Mouse (Mus musculus): Measurements from ENCODE around the gene Trappc6a. TPM values are rescaled to one million over a fixed set of nuclear protein-coding genes. Genes with fewer than 3 reads are reported as not detected.

The Trappc6a gene
- polyA plus RNA-seq, 1 experiment from 2014 or later = 63.7 TPM

DNA sequence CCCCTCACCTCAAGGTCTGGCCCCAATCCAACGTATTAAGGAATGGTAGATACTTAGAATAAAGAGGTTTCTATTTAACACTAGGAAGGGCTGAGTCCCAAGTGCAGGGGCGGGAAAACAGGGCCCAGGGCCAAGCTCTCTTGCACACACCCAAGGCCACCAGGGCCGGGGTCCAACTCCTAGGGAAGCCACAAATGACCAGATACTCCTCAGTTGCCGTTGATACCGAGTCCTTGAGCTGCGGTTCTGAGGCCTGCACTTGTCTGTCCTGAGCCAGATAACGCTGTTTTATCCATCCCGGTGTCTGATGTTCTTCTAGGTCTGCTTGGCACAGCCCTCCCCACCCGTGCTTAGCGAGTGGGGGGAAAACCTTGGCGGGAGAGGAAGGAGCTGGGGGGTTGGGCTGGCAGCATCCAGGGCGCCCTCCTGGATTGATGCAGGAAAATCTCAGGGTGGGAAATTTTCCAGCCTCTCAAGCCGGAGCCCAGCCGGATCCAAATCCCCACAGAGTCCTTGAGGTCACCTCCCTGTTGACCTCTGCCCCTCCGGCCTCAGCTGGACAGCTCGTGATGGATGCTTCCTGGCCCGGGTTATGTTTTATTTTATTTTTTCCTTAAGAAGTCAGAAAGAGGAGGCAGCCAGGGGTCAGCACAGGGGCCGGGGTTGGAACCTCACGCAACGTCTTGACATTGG, 12.5 kb upstream of the Trappc6a start:
- peaks cover 15% of the 10 kb centered on the region for H3K27me3 ChIP-seq (ENCODE audit: control insufficient read depth, insufficient read depth, low read length)
- H3K9me3 ChIP-seq (ENCODE audit: control insufficient read depth, low read length) = no peaks in the 10 kb centered on the region
- H3K4me1 ChIP-seq (ENCODE audit: control insufficient read depth, insufficient read depth, low read length) = 0 out of 2 replicates have a peak, but pooled peaks cover 10% of the 10 kb centered on the region
- ATAC-seq (ENCODE audit: low FRiP score, low TSS enrichment) = no peak; the same call in 1 of the 2 replicates
- no peak overlapping the region for H3K4me2 ChIP-seq (replicated peaks; ENCODE audit: low read depth, low read length)
- H3K4me3 ChIP-seq (ENCODE audit: low read length) = no peak overlapping the region
- H3K27ac ChIP-seq (ENCODE audit: low read depth, low read length) = no peak overlapping the region
- WGBS = 44% methylated on average over 20 of the region's 20 CpGs
- no peak overlapping the region for H3K9ac ChIP-seq (ENCODE audit: low read depth, low read length)
- H3K36me3 ChIP-seq (ENCODE audit: control insufficient read depth, insufficient read depth, low read length) = no peaks in the 10 kb centered on the region

- H3K9ac ChIP-seq (ENCODE audit: low read depth, low read length) = no peak overlapping the region
- H3K36me3 ChIP-seq (ENCODE audit: control insufficient read depth, insufficient read depth, low read length) = no peaks in the 10 kb centered on the region
- peaks cover 10% of the 10 kb centered on the region for H3K27me3 ChIP-seq (ENCODE audit: control insufficient read depth, insufficient read depth, low read length)
- no peak overlapping the region for H3K27ac ChIP-seq (ENCODE audit: low read depth, low read length)
- 57% methylated on average over 5 of the region's 5 CpGs for WGBS
- no peak for ATAC-seq (ENCODE audit: low FRiP score, low TSS enrichment)
- H3K4me3 ChIP-seq (ENCODE audit: low read length) = no peak overlapping the region
- H3K9me3 ChIP-seq (ENCODE audit: control insufficient read depth, low read length) = no peaks in the 10 kb centered on the region
- no peak overlapping the region for H3K4me2 ChIP-seq (replicated peaks; ENCODE audit: low read depth, low read length)
- H3K4me1 ChIP-seq (ENCODE audit: control insufficient read depth, insufficient read depth, low read length) = 0 out of 2 replicates have a peak, but pooled peaks cover 10% of the 10 kb centered on the region
Observed at GRCm38 (mm10) chr7:19496214-19496555, 12.0 kb upstream of the Trappc6a start.

GRCm38 (mm10) chr7:19498326-19498725, 9.9 kb upstream of the Trappc6a start:
- Histone ChIP-seq H3K9me3 (ENCODE audit: control insufficient read depth, low read length) (no peaks in the 10 kb centered on the region), H3K36me3 (ENCODE audit: control insufficient read depth, insufficient read depth, low read length) (no peaks in the 10 kb centered on the region), H3K4me3 (ENCODE audit: low read length) (no peak overlapping the region), H3K27me3 (ENCODE audit: control insufficient read depth, insufficient read depth, low read length) (no peaks in the 10 kb centered on the region), H3K27ac (ENCODE audit: low read depth, low read length) (no peak overlapping the region), H3K9ac (ENCODE audit: low read depth, low read length) (no peak overlapping the region), H3K4me2 (replicated peaks; ENCODE audit: low read depth, low read length) (no peak overlapping the region), H3K4me1 (ENCODE audit: control insufficient read depth, insufficient read depth, low read length) (0 out of 2 replicates have a peak, but pooled peaks cover 4% of the 10 kb centered on the region)
- ATAC-seq (ENCODE audit: low FRiP score, low TSS enrichment) = no peak
- WGBS = 25% methylated on average over 4 of the region's 4 CpGs

DNA sequence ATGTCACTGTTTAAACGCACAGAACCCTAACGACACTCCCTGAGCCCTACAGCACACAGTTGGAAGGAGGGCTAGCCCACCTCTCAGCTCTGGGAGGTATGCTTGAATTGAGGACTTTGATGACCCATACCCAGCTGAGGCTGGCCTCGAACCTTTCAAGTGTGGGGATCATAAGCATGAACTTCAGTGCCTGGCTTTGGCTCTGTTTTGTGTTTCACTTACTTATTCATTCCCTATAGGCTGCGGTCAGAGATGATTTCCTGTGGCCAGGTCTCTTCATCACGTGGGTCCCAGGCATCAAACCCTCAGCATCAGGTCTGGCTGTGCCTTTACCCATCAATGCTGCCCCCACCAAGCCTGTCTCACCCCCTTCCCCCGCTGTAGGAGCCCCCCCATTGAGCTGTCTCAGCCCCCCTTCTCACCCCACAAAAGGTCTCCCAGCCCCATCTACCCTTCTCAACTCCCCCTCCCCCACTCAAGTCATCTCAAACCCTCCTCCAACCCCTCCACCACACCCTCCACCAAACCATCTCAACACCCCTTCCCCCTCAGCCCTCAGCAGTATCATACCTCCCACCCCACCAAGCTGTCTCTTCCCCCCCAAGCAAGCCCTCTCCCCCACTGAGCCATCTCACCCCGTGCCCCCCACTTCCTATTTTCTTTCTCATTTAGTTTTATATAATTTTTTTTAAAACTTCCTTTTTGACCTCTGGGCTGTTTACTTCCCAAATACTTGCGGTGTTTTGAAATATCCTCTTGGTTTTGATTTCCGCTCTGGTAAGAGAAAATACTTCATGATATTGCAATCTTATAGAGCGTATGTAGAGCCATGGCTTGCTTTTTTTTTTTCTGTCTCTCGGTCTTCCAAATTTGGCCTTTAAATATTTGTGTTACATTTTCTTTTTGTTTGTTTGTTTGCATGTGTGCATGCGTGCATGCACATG, 7.5 kb upstream of the Trappc6a start:
- 71% methylated on average over 12 of the region's 12 CpGs for WGBS
- Histone ChIP-seq H3K4me3 (ENCODE audit: low read length) (no peak overlapping the region), H3K27me3 (ENCODE audit: control insufficient read depth, insufficient read depth, low read length) (no peaks in the 10 kb centered on the region), H3K36me3 (ENCODE audit: control insufficient read depth, insufficient read depth, low read length) (no peaks in the 10 kb centered on the region), H3K27ac (ENCODE audit: low read depth, low read length) (no peak overlapping the region), H3K4me2 (replicated peaks; ENCODE audit: low read depth, low read length) (no peak overlapping the region), H3K4me1 (ENCODE audit: control insufficient read depth, insufficient read depth, low read length) (0 out of 2 replicates have a peak, but pooled peaks cover 2% of the 10 kb centered on the region), H3K9me3 (ENCODE audit: control insufficient read depth, low read length) (no peaks in the 10 kb centered on the region), H3K9ac (ENCODE audit: low read depth, low read length) (no peak overlapping the region)
- ATAC-seq (ENCODE audit: low FRiP score, low TSS enrichment) = no peak

- no peak overlapping the region for H3K9ac ChIP-seq (ENCODE audit: low read depth, low read length)
- H3K4me1 ChIP-seq (ENCODE audit: control insufficient read depth, insufficient read depth, low read length) = no peaks in the 10 kb centered on the region
- WGBS = 84% methylated on average over 4 of the region's 4 CpGs
- no peak for ATAC-seq (ENCODE audit: low FRiP score, low TSS enrichment)
- H3K9me3 ChIP-seq (ENCODE audit: control insufficient read depth, low read length) = no peaks in the 10 kb centered on the region
- no peak overlapping the region for H3K4me2 ChIP-seq (replicated peaks; ENCODE audit: low read depth, low read length)
- no peak overlapping the region for H3K27ac ChIP-seq (ENCODE audit: low read depth, low read length)
- no peaks in the 10 kb centered on the region for H3K27me3 ChIP-seq (ENCODE audit: control insufficient read depth, insufficient read depth, low read length)
- no peaks in the 10 kb centered on the region for H3K36me3 ChIP-seq (ENCODE audit: control insufficient read depth, insufficient read depth, low read length)
- H3K4me3 ChIP-seq (ENCODE audit: low read length) = no peak overlapping the region
Observed at GRCm38 (mm10) chr7:19501658-19502057, 6.5 kb upstream of the Trappc6a start.

DNA sequence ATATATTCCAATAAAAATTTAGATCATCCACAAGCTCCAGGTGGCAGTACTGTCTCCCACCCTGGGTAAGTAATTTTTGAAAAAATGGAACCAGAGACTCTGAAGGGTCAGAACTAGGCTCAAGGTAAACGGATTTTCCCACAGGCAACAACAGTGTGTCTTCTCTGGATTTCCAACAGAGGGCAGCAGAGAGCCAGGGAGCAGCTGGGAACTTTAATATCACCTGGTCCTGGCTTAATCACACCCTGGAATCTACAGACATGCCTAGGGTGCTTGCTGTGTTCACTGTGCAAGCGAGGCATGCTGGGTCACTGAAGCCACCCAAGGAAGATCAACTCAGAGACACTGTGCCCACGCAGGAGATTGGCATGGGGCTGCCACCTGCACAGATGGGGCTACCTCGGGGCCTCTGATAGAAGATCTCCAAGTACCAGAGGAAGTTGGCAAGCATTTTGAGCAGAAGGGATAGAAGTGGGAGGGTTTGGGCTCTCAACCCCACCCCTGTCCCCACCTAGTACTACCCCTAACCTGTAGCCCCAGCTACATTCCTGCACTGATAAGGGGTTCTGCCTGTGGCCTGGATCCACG, 4.6 kb upstream of the Trappc6a start:
- H3K27me3 ChIP-seq (ENCODE audit: control insufficient read depth, insufficient read depth, low read length) = no peaks in the 10 kb centered on the region
- H3K4me2 ChIP-seq (replicated peaks; ENCODE audit: low read depth, low read length) = no peak overlapping the region
- WGBS = 34% methylated on average over 5 of the region's 5 CpGs
- H3K4me3 ChIP-seq (ENCODE audit: low read length) = no peak overlapping the region
- H3K4me1 ChIP-seq (ENCODE audit: control insufficient read depth, insufficient read depth, low read length) = 0 out of 2 replicates have a peak, but pooled peaks cover 4% of the 10 kb centered on the region
- no peaks in the 10 kb centered on the region for H3K36me3 ChIP-seq (ENCODE audit: control insufficient read depth, insufficient read depth, low read length)
- ATAC-seq (ENCODE audit: low FRiP score, low TSS enrichment) = no peak
- no peaks in the 10 kb centered on the region for H3K9me3 ChIP-seq (ENCODE audit: control insufficient read depth, low read length)
- no peak overlapping the region for H3K9ac ChIP-seq (ENCODE audit: low read depth, low read length)
- no peak overlapping the region for H3K27ac ChIP-seq (ENCODE audit: low read depth, low read length)

GRCm38 (mm10) chr7:19506326-19506725, 1.9 kb upstream of the Trappc6a start:
- H3K36me3 ChIP-seq (ENCODE audit: control insufficient read depth, insufficient read depth, low read length) = no peaks in the 10 kb centered on the region
- H3K4me2 ChIP-seq (replicated peaks; ENCODE audit: low read depth, low read length) = peak overlapping the region; percentile 97; the same call in 1 of the 2 replicates
- H3K4me3 ChIP-seq (ENCODE audit: low read length) = peak overlapping the region; percentile 88
- H3K27ac ChIP-seq (ENCODE audit: low read depth, low read length) = no peak overlapping the region
- ATAC-seq (ENCODE audit: low FRiP score, low TSS enrichment) = no peak
- H3K9ac ChIP-seq (ENCODE audit: low read depth, low read length) = no peak overlapping the region
- 37% methylated on average over 6 of the region's 6 CpGs for WGBS
- no peaks in the 10 kb centered on the region for H3K27me3 ChIP-seq (ENCODE audit: control insufficient read depth, insufficient read depth, low read length)
- peaks cover 8% of the 10 kb centered on the region; the same call in 1 of the 2 replicates for H3K4me1 ChIP-seq (ENCODE audit: control insufficient read depth, insufficient read depth, low read length)
- no peaks in the 10 kb centered on the region for H3K9me3 ChIP-seq (ENCODE audit: control insufficient read depth, low read length)

DNA sequence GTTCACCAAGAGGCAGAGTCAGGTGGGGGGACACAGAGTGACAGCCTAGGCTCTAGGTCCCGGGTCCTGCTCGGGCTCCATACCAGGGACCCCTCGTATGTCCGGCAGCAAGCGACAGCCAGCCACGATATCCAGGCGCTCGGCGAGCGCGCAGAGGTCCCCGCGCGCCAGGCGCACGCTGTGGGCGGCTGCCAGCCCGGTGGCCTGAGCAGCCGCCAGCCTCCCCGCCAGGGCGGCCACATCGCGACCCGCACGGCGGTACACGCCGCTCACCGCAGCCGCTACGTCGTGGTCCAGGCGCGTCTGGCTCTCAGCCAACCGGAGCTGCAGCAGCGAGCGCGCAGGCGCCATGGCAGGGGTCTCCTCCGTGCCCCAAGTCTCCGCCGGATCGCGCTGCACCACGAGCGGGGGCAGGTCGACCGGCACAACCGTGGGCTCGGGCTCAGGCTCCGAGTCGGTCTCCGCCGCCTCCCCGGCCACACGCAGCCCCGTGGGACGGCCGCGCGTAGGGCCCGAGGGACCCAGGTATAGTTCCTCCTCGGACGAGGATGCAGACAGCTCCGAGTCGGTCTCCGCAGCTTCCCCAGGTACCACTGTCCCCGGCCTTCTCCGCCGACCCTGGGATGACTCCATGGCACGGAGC, 1.1 kb upstream of the Trappc6a start:
- WGBS = under 1% methylated on average over 61 of the region's 71 CpGs
- peaks cover 8% of the 10 kb centered on the region; the same call in 1 of the 2 replicates for H3K4me1 ChIP-seq (ENCODE audit: control insufficient read depth, insufficient read depth, low read length)
- H3K27me3 ChIP-seq (ENCODE audit: control insufficient read depth, insufficient read depth, low read length) = no peaks in the 10 kb centered on the region
- no peaks in the 10 kb centered on the region for H3K9me3 ChIP-seq (ENCODE audit: control insufficient read depth, low read length)
- no peak overlapping the region for H3K27ac ChIP-seq (ENCODE audit: low read depth, low read length)
- ATAC-seq (ENCODE audit: low FRiP score, low TSS enrichment) = 0 out of 2 replicates have a peak, but pooled peaks have one; percentile 10
- H3K9ac ChIP-seq (ENCODE audit: low read depth, low read length) = peak overlapping the region; percentile 61
- no peaks in the 10 kb centered on the region for H3K36me3 ChIP-seq (ENCODE audit: control insufficient read depth, insufficient read depth, low read length)
- peak overlapping the region; percentile 97 for H3K4me2 ChIP-seq (replicated peaks; ENCODE audit: low read depth, low read length)
- H3K4me3 ChIP-seq (ENCODE audit: low read length) = peak overlapping the region; percentile 88
